Mouse (Mus musculus) kidney, postnatal 0 days (tissue): ENCODE measurements around the gene Mdm4. TPM values are rescaled to one million over a fixed set of nuclear protein-coding genes. Genes with fewer than 3 reads are reported as not detected.
A peak's percentile ranks its signal among the peaks of the same experiment; 100 is the strongest.

Experiments used
- ATAC-seq: fragments of 200-750 bp; cut with Nextera tagmentation; replicated peaks from 2 replicates; pipeline ENCODE4 v1.8.0; 2017; ENCODE audit warnings: low read depth, moderate number of reproducible peaks, moderate TSS enrichment, moderate library complexity; ENCODE audit not compliant: low FRiP score
- DNase-seq: peaks from one replicate; pipeline ENCODE4 v3.0.0-alpha.2; 2016; ENCODE audit warnings: low spot score
- H3K27ac ChIP-seq: fragments of 300-500 bp; sonication (generic); 2 replicates; pipeline ENCODE4 v1.5.1; 2014; ENCODE audit warnings: mild to moderate bottlenecking
- H3K27me3 ChIP-seq: fragments of 300-500 bp; sonication (generic); 2 replicates; pipeline ENCODE4 v1.6.1; 2014; ENCODE audit warnings: low read length, mixed read lengths; ENCODE audit not compliant: insufficient read depth
- H3K36me3 ChIP-seq: fragments of 300-500 bp; sonication (generic); 2 replicates; pipeline ENCODE4 v1.6.1; 2014; ENCODE audit warnings: low read length, mixed read lengths; ENCODE audit not compliant: insufficient read depth
- H3K4me1 ChIP-seq: fragments of 300-500 bp; sonication (generic); replicated peaks from 2 replicates; pipeline ENCODE4 v1.6.1; 2014; ENCODE audit warnings: antibody characterized with exemption, low read length, mixed read lengths; ENCODE audit not compliant: insufficient read depth
- H3K4me2 ChIP-seq: fragments of 300-500 bp; sonication (generic); 2 replicates; pipeline ENCODE4 v1.6.1; 2014; ENCODE audit warnings: mild to moderate bottlenecking, low read length, moderate library complexity, mixed read lengths
- H3K4me3 ChIP-seq: fragments of 300-500 bp; sonication (generic); replicated peaks from 2 replicates; pipeline ENCODE4 v1.5.1; 2014; ENCODE audit warnings: low read depth, low read length
- H3K9ac ChIP-seq: fragments of 300-500 bp; sonication (generic); 2 replicates; pipeline ENCODE4 v1.6.1; 2014; ENCODE audit warnings: low read depth, low read length
- H3K9me3 ChIP-seq: fragments of 300-500 bp; sonication (generic); replicated peaks from 2 replicates; pipeline ENCODE4 v1.6.1; 2016; ENCODE audit warnings: low read length, inconsistent platforms, mixed read lengths
- CTCF ChIP-seq: IDR thresholded peaks from 2 replicates; pipeline ENCODE4 v1.5.1; 2016; ENCODE audit warnings: antibody characterized with exemption, low read depth, mild to moderate bottlenecking, moderate library complexity
- WGBS: fragments of 180-500 bp; shearing (Covaris S2); extraction: QIAGEN DNeasy Blood & Tissue Kit; methylation state at CpG from one replicate; pipeline ENCODE4 v1.1.7; 2014; 5-methylcytosine and 5-hydroxymethylcytosine counted together
- polyA plus RNA-seq: library from polyadenylated mRNA; unstranded; fragments of >200 nt; fragmentation: Nextera tagmentation; extraction: Ambion mirVana; gene quantifications from 2 replicates; pipeline ENCODE4 v1.2.1, GENCODE M21; 2015

Mdm4 gene
- polyA plus RNA-seq, 1 experiment from 2014 or later: 16.7 TPM

GRCm38 (mm10) chr1:132947811-132948210 lies 82.5 kb downstream of the Mdm4 start:
- no peak overlapping the region for H3K27ac ChIP-seq
- TF ChIP-seq CTCF: no peak
- ATAC-seq (no peak), DNase-seq (no peak)
- no peak overlapping the region for H3K9ac ChIP-seq
- H3K27me3 ChIP-seq: no peaks in the 10 kb centered on the region
- no peak overlapping the region for H3K4me2 ChIP-seq
- H3K9me3 ChIP-seq: no peaks in the 10 kb centered on the region
- H3K36me3 ChIP-seq: no peaks in the 10 kb centered on the region
- WGBS: 72% methylated on average over 7 of the region's 7 CpGs
- H3K4me1 ChIP-seq: no peaks in the 10 kb centered on the region
- no peak overlapping the region for H3K4me3 ChIP-seq

- H3K4me3 ChIP-seq: no peak overlapping the region
- ATAC-seq: no peak
- H3K9me3 ChIP-seq: no peaks in the 10 kb centered on the region
- no peak overlapping the region for H3K27ac ChIP-seq
- no peaks in the 10 kb centered on the region for H3K4me1 ChIP-seq
- H3K9ac ChIP-seq: no peak overlapping the region
- H3K4me2 ChIP-seq: no peak overlapping the region
- TF ChIP-seq CTCF: no peak
- H3K36me3 ChIP-seq: no peaks in the 10 kb centered on the region
- WGBS: 39% methylated on average over 8 of the region's 8 CpGs
- no peaks in the 10 kb centered on the region for H3K27me3 ChIP-seq
- no peak for DNase-seq
These were observed 84.5 kb downstream of the Mdm4 start for GRCm38 (mm10) chr1:132945826-132946225.

GRCm38 (mm10) chr1:132938975-132939374 lies 91.4 kb downstream of the Mdm4 start:
- H3K4me3 ChIP-seq: no peak overlapping the region
- WGBS: 85% methylated on average over 8 of the region's 8 CpGs
- no peaks in the 10 kb centered on the region for H3K9me3 ChIP-seq
- ATAC-seq: no peak
- no peak for DNase-seq
- H3K9ac ChIP-seq: no peak overlapping the region
- H3K36me3 ChIP-seq: no peaks in the 10 kb centered on the region
- H3K27ac ChIP-seq: no peak overlapping the region
- no peak for TF ChIP-seq CTCF
- H3K4me2 ChIP-seq: no peak overlapping the region
- no peaks in the 10 kb centered on the region for H3K27me3 ChIP-seq
- no peaks in the 10 kb centered on the region for H3K4me1 ChIP-seq

- no peak overlapping the region for H3K4me3 ChIP-seq
- H3K9me3 ChIP-seq: no peaks in the 10 kb centered on the region
- no peak overlapping the region for H3K4me2 ChIP-seq
- H3K4me1 ChIP-seq: no peaks in the 10 kb centered on the region
- no peak for TF ChIP-seq CTCF
- no peaks in the 10 kb centered on the region for H3K36me3 ChIP-seq
- ATAC-seq (no peak), DNase-seq (no peak)
- no peaks in the 10 kb centered on the region for H3K27me3 ChIP-seq
- WGBS: 83% methylated on average over 26 of the region's 26 CpGs
- no peak overlapping the region for H3K27ac ChIP-seq
- no peak overlapping the region for H3K9ac ChIP-seq
These were observed 92.9 kb downstream of the Mdm4 start for GRCm38 (mm10) chr1:132937296-132938030.

GRCm38 (mm10) chr1:132934856-132935255 lies 95.5 kb downstream of the Mdm4 start:
- no peak for ATAC-seq
- WGBS: 23% methylated on average over 7 of the region's 7 CpGs

GRCm38 (mm10) chr1:132932421-132932820 lies 97.9 kb downstream of the Mdm4 start:
- no peak for TF ChIP-seq CTCF
- WGBS: 81% methylated on average over 2 of the region's 2 CpGs
- DNase-seq: no peak

More at GRCm38 (mm10) chr1:132934856-132935255, 95.5 kb downstream of the Mdm4 start:
- Histone ChIP-seq H3K27ac (no peak overlapping the region), H3K4me2 (no peak overlapping the region), H3K27me3 (no peaks in the 10 kb centered on the region), H3K4me1 (no peaks in the 10 kb centered on the region), H3K4me3 (no peak overlapping the region), H3K9me3 (no peaks in the 10 kb centered on the region), H3K9ac (no peak overlapping the region), H3K36me3 (no peaks in the 10 kb centered on the region)
- peak; percentile 65 for TF ChIP-seq CTCF
- DNase-seq: peak; percentile 78

More at GRCm38 (mm10) chr1:132932421-132932820, 97.9 kb downstream of the Mdm4 start:
- no peaks in the 10 kb centered on the region for H3K9me3 ChIP-seq
- no peak overlapping the region for H3K9ac ChIP-seq
- no peak overlapping the region for H3K4me2 ChIP-seq
- ATAC-seq: no peak
- H3K4me1 ChIP-seq: no peaks in the 10 kb centered on the region; the same call in 1 of the 2 replicates
- H3K36me3 ChIP-seq: no peaks in the 10 kb centered on the region
- H3K27ac ChIP-seq: no peak overlapping the region
- H3K4me3 ChIP-seq: no peak overlapping the region
- H3K27me3 ChIP-seq: no peaks in the 10 kb centered on the region
